Mouse (Mus musculus) heart, embryonic 14.5 days (tissue): Measurements from ENCODE around the gene Aqp3. TPM values are rescaled to one million over a fixed set of nuclear protein-coding genes. Genes with fewer than 3 reads are reported as not detected.
A peak's percentile ranks its signal among the peaks of the same experiment; 100 is the strongest.

Source experiments
- ATAC-seq: fragments of 200-750 bp; cut with Nextera tagmentation; 2 replicates; pipeline ENCODE4 v1.8.0; 2017; ENCODE audit warnings: low read depth, moderate TSS enrichment; ENCODE audit not compliant: insufficient number of reproducible peaks, insufficient read depth, low FRiP score
- H3K27ac ChIP-seq, 2 experiments: fragments of 200-500 bp in 1 of 2; fragments of 300-500 bp in 1 of 2; sonication (generic) in 1 of 2; replicated peaks in 1 of 2; 2 replicates each; pipeline ENCODE4 v1.5.1; 2012 to 2014; ENCODE audit warnings: low read depth in 2 of 2, low read length in 2 of 2, control low read depth in 1 of 2, mild to moderate bottlenecking in 1 of 2, mixed read lengths in 1 of 2; ENCODE audit not compliant: control insufficient read depth in 1 of 2, insufficient read depth in 1 of 2
- H3K27me3 ChIP-seq: fragments of 300-500 bp; sonication (generic); 2 replicates; pipeline ENCODE4 v1.6.1; 2014; ENCODE audit warnings: mild to moderate bottlenecking, low read length, control low read depth; ENCODE audit not compliant: control insufficient read depth, insufficient read depth
- H3K36me3 ChIP-seq: fragments of 300-500 bp; sonication (generic); 2 replicates; pipeline ENCODE4 v1.6.1; 2014; ENCODE audit warnings: mild to moderate bottlenecking, control low read depth, low read length, mixed read lengths; ENCODE audit not compliant: control insufficient read depth, insufficient read depth
- H3K4me1 ChIP-seq, 2 experiments: fragments of 200-500 bp in 1 of 2; fragments of 300-500 bp in 1 of 2; sonication (generic) in 1 of 2; 2 replicates each; pipeline ENCODE4 v1.6.1; 2012 to 2014; ENCODE audit warnings: low read length in 2 of 2, control low read depth in 1 of 2, mixed read lengths in 1 of 2; ENCODE audit not compliant: control insufficient read depth in 2 of 2, insufficient read depth in 2 of 2
- H3K4me2 ChIP-seq: fragments of 300-500 bp; sonication (generic); 2 replicates; pipeline ENCODE4 v1.6.1; 2014; ENCODE audit warnings: mild to moderate bottlenecking, low read length
- H3K4me3 ChIP-seq, 2 experiments: fragments of 200-500 bp in 1 of 2; fragments of 300-500 bp in 1 of 2; sonication (generic) in 1 of 2; 2 replicates each; pipeline ENCODE4 v1.5.1; 2012 to 2014; ENCODE audit warnings: low read length in 2 of 2, mild to moderate bottlenecking in 2 of 2, control low read depth in 1 of 2, low read depth in 1 of 2, moderate library complexity in 1 of 2; ENCODE audit not compliant: control insufficient read depth in 1 of 2, insufficient read depth in 1 of 2
- H3K9ac ChIP-seq: fragments of 300-500 bp; sonication (generic); 2 replicates; pipeline ENCODE4 v1.6.1; 2014; ENCODE audit warnings: mild to moderate bottlenecking, low read length
- H3K9me3 ChIP-seq: fragments of 300-500 bp; sonication (generic); 2 replicates; pipeline ENCODE4 v1.6.1; 2016; ENCODE audit warnings: low read length, control low read depth; ENCODE audit not compliant: control insufficient read depth
- WGBS: fragments of 180-500 bp; shearing (Covaris S2); extraction: QIAGEN DNeasy Blood & Tissue Kit; methylation state at CpG from one replicate; pipeline ENCODE4 v1.1.7; 2014; 5-methylcytosine and 5-hydroxymethylcytosine counted together
- polyA plus RNA-seq: library from polyadenylated mRNA; unstranded; fragments of >200 nt; fragmentation: Nextera tagmentation; extraction: Ambion mirVana; gene quantifications from 2 replicates; pipeline ENCODE4 v1.2.1, GENCODE M21; 2014

Aqp3 gene
- polyA plus RNA-seq, 1 experiment from 2014 or later, result 0.55 TPM

GRCm38 (mm10) chr4:41063351-41063750 is 34.6 kb downstream of the Aqp3 start:
- ATAC-seq, result no peak
- H3K9ac ChIP-seq, result no peak overlapping the region
- WGBS, result 40% methylated on average over 3 of the region's 3 CpGs

GRCm38 (mm10) chr4:41057361-41057760 is 40.6 kb downstream of the Aqp3 start:
- 66% methylated on average over 9 of the region's 9 CpGs for WGBS
- Histone ChIP-seq H3K27me3 (no peaks in the 10 kb centered on the region), H3K36me3 (no peaks in the 10 kb centered on the region), H3K27ac (no peak overlapping the region), H3K9ac (no peak overlapping the region), H3K4me3 (no peak overlapping the region), H3K4me2 (no peak overlapping the region), H3K4me1 (peaks cover 11 to 14% of the 10 kb centered on the region in 2 experiments), H3K9me3 (no peaks in the 10 kb centered on the region)
- no peak for ATAC-seq

More at GRCm38 (mm10) chr4:41063351-41063750, 34.6 kb downstream of the Aqp3 start:
- Histone ChIP-seq H3K4me2 (no peak overlapping the region), H3K9me3 (no peaks in the 10 kb centered on the region), H3K27me3 (no peaks in the 10 kb centered on the region), H3K4me3 (no peak overlapping the region), H3K36me3 (no peaks in the 10 kb centered on the region), H3K4me1 (no peaks in the 10 kb centered on the region), H3K27ac (no peak overlapping the region)

GRCm38 (mm10) chr4:41056742-41057332 is 41.1 kb downstream of the Aqp3 start:
- H3K4me1 ChIP-seq, result peaks cover 11 to 14% of the 10 kb centered on the region in 2 experiments
- no peak overlapping the region for H3K27ac ChIP-seq
- no peaks in the 10 kb centered on the region for H3K9me3 ChIP-seq
- no peak overlapping the region for H3K4me3 ChIP-seq
- H3K9ac ChIP-seq, result no peak overlapping the region
- H3K4me2 ChIP-seq, result no peak overlapping the region
- no peaks in the 10 kb centered on the region for H3K36me3 ChIP-seq
- ATAC-seq, result no peak
- 59% methylated on average over 7 of the region's 7 CpGs for WGBS
- H3K27me3 ChIP-seq, result no peaks in the 10 kb centered on the region

- Histone ChIP-seq H3K27ac (no peak overlapping the region), H3K9ac (no peak overlapping the region), H3K27me3 (no peaks in the 10 kb centered on the region), H3K4me2 (no peak overlapping the region), H3K4me1 (peaks cover 11 to 14% of the 10 kb centered on the region in 2 experiments), H3K4me3 (no peak overlapping the region), H3K9me3 (no peaks in the 10 kb centered on the region), H3K36me3 (no peaks in the 10 kb centered on the region)
- no peak for ATAC-seq
- 26% methylated on average over 1 of the region's 1 CpGs for WGBS
Observed at GRCm38 (mm10) chr4:41056253-41056652, 41.7 kb downstream of the Aqp3 start.

GRCm38 (mm10) chr4:41055111-41055510 is 42.9 kb downstream of the Aqp3 start:
- H3K27me3 ChIP-seq, result no peaks in the 10 kb centered on the region
- H3K4me2 ChIP-seq, result peak overlapping the region; percentile 58
- peaks cover 14 to 18% of the 10 kb centered on the region in 2 experiments for H3K4me1 ChIP-seq
- H3K4me3 ChIP-seq, result peak overlapping the region in 1 of 2 experiments; percentile 10; a peak in 1 of 4 replicates
- H3K27ac ChIP-seq, result peak overlapping the region; percentile 46 to 52; a peak in 3 of 4 replicates
- H3K9ac ChIP-seq, result no peak overlapping the region
- no peaks in the 10 kb centered on the region for H3K9me3 ChIP-seq
- no peaks in the 10 kb centered on the region for H3K36me3 ChIP-seq
- 14% methylated on average over 13 of the region's 13 CpGs for WGBS
- peak; percentile 51; the same call in 1 of the 2 replicates for ATAC-seq

GRCm38 (mm10) chr4:41051781-41052180 is 46.2 kb downstream of the Aqp3 start:
- Histone ChIP-seq H3K9ac (no peak overlapping the region), H3K9me3 (no peaks in the 10 kb centered on the region), H3K4me2 (no peak overlapping the region), H3K27me3 (no peaks in the 10 kb centered on the region), H3K27ac (no peak overlapping the region), H3K4me3 (no peak overlapping the region), H3K36me3 (no peaks in the 10 kb centered on the region), H3K4me1 (peaks cover 24 to 25% of the 10 kb centered on the region in 2 experiments)
- WGBS, result 75% methylated on average over 7 of the region's 7 CpGs
- ATAC-seq, result no peak

- no peaks in the 10 kb centered on the region for H3K27me3 ChIP-seq
- H3K9ac ChIP-seq, result peak overlapping the region; percentile 45
- H3K4me2 ChIP-seq, result peak overlapping the region; percentile 50
- peaks cover 23 to 25% of the 10 kb centered on the region in 2 experiments for H3K4me1 ChIP-seq
- no peaks in the 10 kb centered on the region for H3K36me3 ChIP-seq
- 34% methylated on average over 16 of the region's 16 CpGs for WGBS
- H3K27ac ChIP-seq, result no peak overlapping the region
- peak overlapping the region; percentile 19 to 22; a peak in 1 of 4 replicates for H3K4me3 ChIP-seq
- no peaks in the 10 kb centered on the region for H3K9me3 ChIP-seq
- ATAC-seq, result 0 out of 2 replicates have a peak, but pooled peaks have one; percentile 41
Observed at GRCm38 (mm10) chr4:41050726-41051675, 47.0 kb downstream of the Aqp3 start.
